In the genomic region with DNA sequence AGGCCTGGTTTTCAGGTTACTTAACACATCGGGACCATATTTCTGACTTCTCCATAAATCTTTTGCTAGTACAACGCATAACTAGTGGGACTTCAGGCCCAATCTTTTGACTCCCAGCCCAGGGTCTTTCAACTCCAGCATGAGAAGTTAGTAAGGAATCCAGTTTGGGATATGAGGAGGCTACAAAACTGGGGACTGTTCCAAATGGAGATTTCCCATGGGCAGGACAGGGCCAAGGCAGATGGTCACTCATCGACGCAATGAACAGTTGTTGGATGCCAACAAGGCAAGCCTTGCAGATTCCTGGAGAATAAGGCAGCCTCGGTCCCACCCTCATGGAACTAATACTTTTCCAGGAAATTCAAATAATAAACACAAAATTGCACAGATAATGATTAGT, we compare ENCODE assay signal across 19 mouse cellular contexts.
DNase-seq lines count a peak whose midpoint lies in the region; ATAC-seq and TF ChIP-seq lines count a peak whose summit lies in the region.
"Had no signal": no experiment of that assay in that cellular context is flagged by ENCODE, and none has a peak within 500 bp of the region (broad histone marks: within the 10 kb centered on the region; RNA-seq: fewer than 3 reads in every experiment).

No protein-coding gene starts in this region.

- TF ChIP-seq EP300 in heart, adult 2 months (IDR thresholded peaks at IDR 0.05; ENCODE audit: insufficient read depth, low read depth, low read length) = 0 out of 2 replicates have a peak, but pooled peaks have one; percentile 25

- no peak for TF ChIP-seq CTCF in heart, adult 2 months (IDR thresholded peaks at IDR 0.05)
- no peak for TF ChIP-seq CTCF in gastrocnemius, adult 2 months (IDR thresholded peaks at IDR 0.05)

- no peaks in the 10 kb centered on the region; the same call in 1 of the 2 replicates for H3K36me3 ChIP-seq in heart, adult 2 months (ENCODE audit: control insufficient read depth, insufficient read depth, low read length)
- no peaks in the 10 kb centered on the region for H3K36me3 ChIP-seq in heart, embryonic 10.5 days
- no peaks in the 10 kb centered on the region for H3K36me3 ChIP-seq in midbrain, embryonic 11.5 days (ENCODE audit: control insufficient read depth, insufficient read depth, low read length)
- H3K36me3 ChIP-seq: embryonic facial prominence, embryonic 13.5 days; forebrain, embryonic 15.5 days; heart, embryonic 15.5 days; kidney, embryonic 15.5 days; limb, embryonic 15.5 days had no signal

- TF ChIP-seq POLR2A in heart, adult 2 months (IDR thresholded peaks at IDR 0.05; ENCODE audit: insufficient read depth, low read depth, low read length) = no peak

- H3K79me2 ChIP-seq in heart, adult 2 months (replicated peaks; ENCODE audit: control insufficient read depth, insufficient read depth, low read length) = no peaks in the 10 kb centered on the region

- 76% methylated on average over 5 of the region's 5 CpGs for WGBS in heart, adult 2 months
- WGBS in heart, embryonic 10.5 days = 91% methylated on average over 5 of the region's 5 CpGs
- 98% methylated on average over 5 of the region's 5 CpGs for WGBS in midbrain, embryonic 11.5 days

- DNase-seq in heart, adult 2 months = peak; percentile 43 to 61
- DNase-seq in heart, embryonic 10.5 days (ENCODE audit: low spot score) = no peak
- peak; percentile 59 for DNase-seq in gastrocnemius, adult 2 months
- peak; percentile 61 for DNase-seq in heart, adult 8-10 months (ENCODE audit: low spot score)
- DNase-seq in heart, postnatal 4 days = peak; percentile 75
- DNase-seq in frontal cortex, postnatal 10 days (ENCODE audit: low spot score in 2 of 2) = no peak
- DNase-seq in midbrain, embryonic 11.5 days (ENCODE audit: low spot score, missing footprints) = no peak
- DNase-seq in kidney, adult 11 months = no peak
- DNase-seq: cerebellum, adult 8-10 months; layer of hippocampus, postnatal 36 days; right cerebral cortex, postnatal 14 days had no signal

- no peak for ATAC-seq in midbrain, embryonic 11.5 days (ENCODE audit: low FRiP score)
- ATAC-seq: forebrain, embryonic 15.5 days; lung, postnatal 0 days had no signal

- H3K4me3 ChIP-seq in heart, adult 2 months = no peak overlapping the region
- no peak overlapping the region for H3K4me3 ChIP-seq in heart, embryonic 10.5 days
- H3K4me3 ChIP-seq in gastrocnemius, adult 2 months = no peak overlapping the region
- H3K4me3 ChIP-seq in midbrain, embryonic 11.5 days (ENCODE audit: low read depth, low read length) = no peak overlapping the region
- H3K4me3 ChIP-seq: embryonic facial prominence, embryonic 13.5 days; forebrain, embryonic 15.5 days; heart, embryonic 15.5 days; kidney, embryonic 15.5 days; limb, embryonic 15.5 days; megakaryocyte, embryonic 14.5 days had no signal

- H3K9me3 ChIP-seq in heart, embryonic 10.5 days = no peaks in the 10 kb centered on the region
- H3K9me3 ChIP-seq in midbrain, embryonic 11.5 days (ENCODE audit: control insufficient read depth, low read length) = no peaks in the 10 kb centered on the region
- H3K9me3 ChIP-seq: embryonic facial prominence, embryonic 13.5 days; forebrain, embryonic 15.5 days; heart, embryonic 15.5 days; kidney, embryonic 15.5 days; limb, embryonic 15.5 days; megakaryocyte, embryonic 14.5 days had no signal

- H3K27ac ChIP-seq in heart, adult 2 months = no peak overlapping the region
- H3K27ac ChIP-seq in heart, embryonic 10.5 days = no peak overlapping the region
- H3K27ac ChIP-seq in gastrocnemius, adult 2 months = no peak overlapping the region
- no peak overlapping the region for H3K27ac ChIP-seq in midbrain, embryonic 11.5 days (ENCODE audit: low read depth, low read length)
- H3K27ac ChIP-seq: embryonic facial prominence, embryonic 13.5 days; forebrain, embryonic 15.5 days; heart, embryonic 15.5 days; hindbrain, embryonic 14.5 days; limb, embryonic 15.5 days had no signal

- H3K27me3 ChIP-seq in heart, adult 2 months (ENCODE audit: control insufficient read depth, insufficient read depth, low read length) = no peaks in the 10 kb centered on the region
- H3K27me3 ChIP-seq in heart, embryonic 10.5 days (ENCODE audit: insufficient read depth, poor library complexity, severe bottlenecking) = peaks cover 10% of the 10 kb centered on the region; the same call in 1 of the 2 replicates
- no peaks in the 10 kb centered on the region for H3K27me3 ChIP-seq in midbrain, embryonic 11.5 days (ENCODE audit: control insufficient read depth, insufficient read depth, low read length)
- H3K27me3 ChIP-seq: embryonic facial prominence, embryonic 13.5 days; forebrain, embryonic 15.5 days; heart, embryonic 15.5 days; kidney, embryonic 15.5 days had no signal

- H3K4me2 ChIP-seq in midbrain, embryonic 11.5 days = no peak overlapping the region
- H3K4me2 ChIP-seq: embryonic facial prominence, embryonic 13.5 days; forebrain, embryonic 15.5 days; heart, embryonic 15.5 days; hindbrain, embryonic 14.5 days; kidney, embryonic 15.5 days; limb, embryonic 15.5 days had no signal

- H3K9ac ChIP-seq in heart, adult 2 months (ENCODE audit: low read depth, low read length) = no peak overlapping the region
- no peak overlapping the region for H3K9ac ChIP-seq in midbrain, embryonic 11.5 days (ENCODE audit: low read length)
- H3K9ac ChIP-seq: embryonic facial prominence, embryonic 13.5 days; forebrain, embryonic 15.5 days; heart, embryonic 15.5 days; hindbrain, embryonic 14.5 days; kidney, embryonic 15.5 days; limb, embryonic 15.5 days had no signal

- intact Hi-C loops in heart, adult 2 months (cut with DNase I) = no loop called here
- intact Hi-C loops in gastrocnemius, adult 2 months (cut with DNase I) = no loop called here

- peaks cover 21% of the 10 kb centered on the region for H3K4me1 ChIP-seq in heart, adult 2 months (ENCODE audit: control insufficient read depth, insufficient read depth, low read length)
- peaks cover 37% of the 10 kb centered on the region for H3K4me1 ChIP-seq in heart, embryonic 10.5 days
- H3K4me1 ChIP-seq in midbrain, embryonic 11.5 days (ENCODE audit: control insufficient read depth, insufficient read depth, low read length) = no peaks in the 10 kb centered on the region
- H3K4me1 ChIP-seq: embryonic facial prominence, embryonic 13.5 days; forebrain, embryonic 15.5 days; megakaryocyte, embryonic 14.5 days had no signal

Comparison
In these comparisons a context has a peak if more than half of its experiments do, and no peak if none do; other contexts are left out.
1. DNase-seq: peak in heart, adult 2 months (2 of 2), gastrocnemius, adult 2 months (single experiment), heart, adult 8-10 months (single experiment) and heart, postnatal 4 days (single experiment); none in heart, embryonic 10.5 days (single experiment), frontal cortex, postnatal 10 days (0 of 2), midbrain, embryonic 11.5 days (single experiment) and kidney, adult 11 months (single experiment).